Mouse (Mus musculus) heart, adult 2 months (tissue): ENCODE results near the gene Sat2.

Experiments
- CTCF ChIP-seq: fragments of 200-600 bp; IDR thresholded peaks from 2 replicates; pipeline ENCODE4 v1.8.1; 2022; ENCODE audit warnings: antibody characterized with exemption, mild to moderate bottlenecking, moderate library complexity
- POLR2A ChIP-seq: fragments of 200-500 bp; IDR thresholded peaks from 2 replicates; pipeline ENCODE4 v1.6.1; 2011; ENCODE audit warnings: mild to moderate bottlenecking, low read depth, low read length, control low read depth; ENCODE audit not compliant: insufficient read depth

DNA sequence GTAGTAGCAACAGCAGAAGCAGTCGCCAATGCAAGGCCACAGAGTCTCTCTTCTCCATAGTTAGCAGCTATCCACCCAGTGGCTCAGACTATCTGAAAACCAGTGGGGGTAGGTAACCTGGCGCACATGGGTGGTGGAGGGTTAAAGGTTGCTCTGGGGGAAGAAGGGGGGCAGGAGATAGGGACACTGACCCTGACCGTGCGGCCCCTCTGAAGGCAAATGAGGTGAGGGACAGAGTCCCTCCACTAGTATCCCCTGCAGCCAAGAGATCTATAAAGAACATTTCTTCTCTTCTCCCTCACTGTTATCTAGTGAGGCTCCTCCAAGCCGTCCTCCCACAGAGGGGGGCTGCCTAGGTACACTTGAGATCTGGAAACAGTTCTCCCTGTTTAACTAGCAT lies 4.0 kb upstream of the Sat2 start, which contains the start of gene Shbg:
- no peak for TF ChIP-seq POLR2A
- TF ChIP-seq CTCF, result no peak
